Mouse (Mus musculus) midbrain, embryonic 12.5 days (tissue): Measurements from ENCODE around the gene Abr. TPM values are rescaled to one million over a fixed set of nuclear protein-coding genes. Genes with fewer than 3 reads are reported as not detected.

Experiments
- ATAC-seq: fragments of 200-750 bp; cut with Nextera tagmentation; 2 replicates; pipeline ENCODE4 v1.8.0; 2017; ENCODE audit warnings: low read depth, moderate TSS enrichment, moderate library complexity; ENCODE audit not compliant: low FRiP score
- H3K27ac ChIP-seq: fragments of 300-500 bp; sonication (generic); replicated peaks from 2 replicates; pipeline ENCODE4 v1.5.1; 2016; ENCODE audit warnings: mild to moderate bottlenecking
- H3K27me3 ChIP-seq: fragments of 300-500 bp; sonication (generic); 2 replicates; pipeline ENCODE4 v1.6.1; 2016; ENCODE audit warnings: mild to moderate bottlenecking
- H3K36me3 ChIP-seq: fragments of 300-500 bp; sonication (generic); 2 replicates; pipeline ENCODE4 v1.6.1; 2016
- H3K4me1 ChIP-seq: fragments of 300-500 bp; sonication (generic); 2 replicates; pipeline ENCODE4 v1.6.1; 2016
- H3K4me2 ChIP-seq: fragments of 300-500 bp; sonication (generic); replicated peaks from 2 replicates; pipeline ENCODE4 v1.6.1; 2016; ENCODE audit warnings: mild to moderate bottlenecking, moderate library complexity
- H3K4me3 ChIP-seq: fragments of 300-500 bp; sonication (generic); 2 replicates; pipeline ENCODE4 v1.5.1; 2016; ENCODE audit warnings: mild to moderate bottlenecking
- H3K9ac ChIP-seq: fragments of 300-500 bp; sonication (generic); replicated peaks from 2 replicates; pipeline ENCODE4 v1.6.1; 2016; ENCODE audit warnings: mild to moderate bottlenecking, moderate library complexity
- H3K9me3 ChIP-seq: fragments of 300-500 bp; sonication (generic); 2 replicates; pipeline ENCODE4 v1.6.1; 2016; ENCODE audit warnings: mild to moderate bottlenecking
- WGBS: fragments of 180-500 bp; shearing (Covaris S2); methylation state at CpG from one replicate; pipeline ENCODE4 v1.1.7; 2016; 5-methylcytosine and 5-hydroxymethylcytosine counted together
- polyA plus RNA-seq: library from polyadenylated mRNA; unstranded; fragments of >200 nt; fragmentation: Nextera tagmentation; extraction: Ambion mirVana; gene quantifications from 2 replicates; pipeline ENCODE4 v1.2.1, GENCODE M21; 2016

Gene Abr
- polyA plus RNA-seq, 1 experiment from 2014 or later: 70.1 TPM

GRCm38 (mm10) chr11:76461201-76461600, 160.9 kb downstream of the Abr start:
- Histone ChIP-seq H3K4me1 (peaks cover 27% of the 10 kb centered on the region), H3K4me3 (no peak overlapping the region), H3K27me3 (0 out of 2 replicates have a peak, but pooled peaks cover 2% of the 10 kb centered on the region), H3K4me2 (no peak overlapping the region), H3K9ac (no peak overlapping the region), H3K9me3 (no peaks in the 10 kb centered on the region), H3K36me3 (peaks cover 52% of the 10 kb centered on the region), H3K27ac (no peak overlapping the region)
- WGBS: 76% methylated on average over 6 of the region's 6 CpGs
- ATAC-seq: no peak

- 74% methylated on average over 3 of the region's 3 CpGs for WGBS
- Histone ChIP-seq H3K27ac (no peak overlapping the region), H3K9me3 (no peaks in the 10 kb centered on the region), H3K4me2 (no peak overlapping the region), H3K4me3 (no peak overlapping the region), H3K4me1 (peaks cover 16% of the 10 kb centered on the region), H3K36me3 (peaks cover 68% of the 10 kb centered on the region), H3K27me3 (no peaks in the 10 kb centered on the region), H3K9ac (no peak overlapping the region)
- no peak for ATAC-seq
Observed at GRCm38 (mm10) chr11:76459489-76459888, 162.6 kb downstream of the Abr start.

DNA sequence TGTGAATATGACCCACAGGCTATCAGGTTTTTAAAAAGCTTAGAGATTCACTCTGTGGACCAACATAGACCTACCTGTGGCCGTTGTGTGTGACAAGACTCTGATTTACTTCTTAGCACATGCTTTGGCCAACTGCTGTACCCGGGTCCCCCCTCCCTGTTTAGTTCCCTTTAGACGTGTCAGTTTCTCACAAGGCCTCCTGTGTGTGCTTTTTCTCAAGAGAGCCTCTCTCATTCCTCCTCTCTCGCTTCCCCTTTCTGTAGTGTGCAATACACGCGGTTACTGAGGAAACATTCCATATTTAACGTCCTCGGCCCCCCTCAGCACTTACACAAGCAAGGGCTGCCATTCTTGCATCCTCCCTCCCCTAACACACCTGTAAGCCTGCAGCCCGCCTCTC, 163.4 kb downstream of the Abr start:
- peaks cover 72% of the 10 kb centered on the region for H3K36me3 ChIP-seq
- H3K27me3 ChIP-seq: no peaks in the 10 kb centered on the region
- no peak overlapping the region for H3K27ac ChIP-seq
- no peak overlapping the region for H3K9ac ChIP-seq
- no peak for ATAC-seq
- no peak overlapping the region for H3K4me2 ChIP-seq
- 86% methylated on average over 9 of the region's 9 CpGs for WGBS
- H3K4me3 ChIP-seq: no peak overlapping the region
- no peaks in the 10 kb centered on the region for H3K9me3 ChIP-seq
- peaks cover 9% of the 10 kb centered on the region for H3K4me1 ChIP-seq

- H3K4me2 ChIP-seq: no peak overlapping the region
- no peak overlapping the region for H3K27ac ChIP-seq
- no peak for ATAC-seq
- H3K9me3 ChIP-seq: no peaks in the 10 kb centered on the region
- peaks cover 69% of the 10 kb centered on the region for H3K36me3 ChIP-seq
- H3K27me3 ChIP-seq: 0 out of 2 replicates have a peak, but pooled peaks cover 10% of the 10 kb centered on the region
- H3K9ac ChIP-seq: no peak overlapping the region
- peaks cover 8% of the 10 kb centered on the region for H3K4me1 ChIP-seq
- WGBS: 78% methylated on average over 10 of the region's 10 CpGs
- H3K4me3 ChIP-seq: no peak overlapping the region
Observed at GRCm38 (mm10) chr11:76456897-76457296, 165.2 kb downstream of the Abr start.

GRCm38 (mm10) chr11:76456233-76456632, 165.9 kb downstream of the Abr start:
- H3K27me3 ChIP-seq: 0 out of 2 replicates have a peak, but pooled peaks cover 11% of the 10 kb centered on the region
- H3K4me3 ChIP-seq: no peak overlapping the region
- no peak for ATAC-seq
- H3K9ac ChIP-seq: no peak overlapping the region
- WGBS: 18% methylated on average over 6 of the region's 6 CpGs
- no peak overlapping the region for H3K27ac ChIP-seq
- no peak overlapping the region for H3K4me2 ChIP-seq
- peaks cover 8% of the 10 kb centered on the region for H3K4me1 ChIP-seq
- H3K36me3 ChIP-seq: peaks cover 69% of the 10 kb centered on the region
- no peaks in the 10 kb centered on the region for H3K9me3 ChIP-seq

- 53% methylated on average over 5 of the region's 5 CpGs for WGBS
- Histone ChIP-seq H3K4me2 (no peak overlapping the region), H3K4me3 (no peak overlapping the region), H3K27ac (no peak overlapping the region), H3K36me3 (peaks cover 55% of the 10 kb centered on the region), H3K9me3 (no peaks in the 10 kb centered on the region), H3K4me1 (peaks cover 21% of the 10 kb centered on the region), H3K9ac (no peak overlapping the region), H3K27me3 (0 out of 2 replicates have a peak, but pooled peaks cover 11% of the 10 kb centered on the region)
- ATAC-seq: 0 out of 2 replicates have a peak, but pooled peaks have one; percentile 34
Observed at GRCm38 (mm10) chr11:76454492-76454891, 167.6 kb downstream of the Abr start.

DNA sequence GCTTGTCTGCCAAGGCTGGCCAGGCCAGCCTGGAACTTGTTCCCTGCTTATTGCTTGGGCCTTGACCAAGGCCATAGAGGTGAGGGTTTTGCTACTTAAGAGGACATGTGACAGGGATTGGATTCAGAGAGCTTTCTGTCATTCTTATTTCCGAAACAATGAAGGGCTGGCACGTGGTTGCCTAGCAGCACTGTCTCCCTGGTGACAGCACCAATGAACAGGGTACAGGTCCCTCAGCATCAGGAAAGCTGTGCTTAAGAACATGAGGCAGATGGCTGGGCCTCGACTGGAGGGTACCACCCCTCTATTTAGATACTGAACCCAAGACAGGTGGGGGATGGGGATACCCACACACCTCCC, 171.9 kb downstream of the Abr start:
- peak; percentile 79 for ATAC-seq
- Histone ChIP-seq H3K27ac (peak overlapping the region; percentile 89), H3K36me3 (peaks cover 37% of the 10 kb centered on the region), H3K4me1 (peaks cover 52% of the 10 kb centered on the region), H3K4me3 (no peak overlapping the region), H3K9me3 (no peaks in the 10 kb centered on the region), H3K27me3 (peaks cover 23% of the 10 kb centered on the region; the same call in 1 of the 2 replicates), H3K9ac (peak overlapping the region; percentile 38), H3K4me2 (peak overlapping the region; percentile 14; the same call in 1 of the 2 replicates)
- WGBS: 7% methylated on average over 3 of the region's 3 CpGs

DNA sequence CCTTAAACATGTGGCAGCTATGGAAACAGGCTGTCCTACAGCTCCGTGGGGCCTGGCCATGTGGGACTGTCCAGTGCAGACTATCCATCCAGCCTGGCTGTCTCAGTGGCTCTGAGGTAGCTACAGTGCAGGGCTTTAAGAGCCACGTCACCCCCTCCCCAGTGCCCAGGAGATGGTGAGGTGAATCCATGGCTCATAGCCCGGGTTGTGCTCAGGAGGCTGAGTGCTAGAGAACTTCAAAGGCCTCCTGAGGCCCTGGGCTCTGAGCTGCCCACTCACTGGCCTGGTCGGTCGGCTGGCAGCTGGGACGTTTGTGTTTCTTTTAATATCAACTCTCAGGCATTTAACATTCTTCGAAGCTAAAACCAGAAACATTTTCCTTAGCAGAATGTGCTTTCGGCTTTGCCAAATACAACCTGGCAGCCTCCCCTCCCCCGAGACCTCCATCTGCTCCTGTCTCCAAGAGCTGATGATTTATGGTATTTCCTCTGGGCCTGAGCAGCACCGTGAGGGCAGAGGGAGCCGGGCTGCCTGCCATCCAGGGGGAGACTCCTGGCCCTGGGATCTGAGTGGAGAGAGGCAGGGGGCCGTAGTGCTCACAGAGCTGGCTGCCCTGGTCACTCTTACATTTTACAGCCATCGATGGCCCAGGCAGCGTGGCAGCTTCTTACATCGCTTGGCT, 172.5 kb downstream of the Abr start:
- Histone ChIP-seq H3K4me3 (no peak overlapping the region), H3K4me2 (peak overlapping the region; percentile 14; the same call in 1 of the 2 replicates), H3K9ac (peak overlapping the region; percentile 38), H3K4me1 (peaks cover 52% of the 10 kb centered on the region), H3K27me3 (peaks cover 27% of the 10 kb centered on the region), H3K9me3 (no peaks in the 10 kb centered on the region), H3K36me3 (peaks cover 33% of the 10 kb centered on the region), H3K27ac (peak overlapping the region; percentile 89)
- WGBS: 27% methylated on average over 15 of the region's 15 CpGs
- peak; percentile 35; the same call in 1 of the 2 replicates for ATAC-seq

DNA sequence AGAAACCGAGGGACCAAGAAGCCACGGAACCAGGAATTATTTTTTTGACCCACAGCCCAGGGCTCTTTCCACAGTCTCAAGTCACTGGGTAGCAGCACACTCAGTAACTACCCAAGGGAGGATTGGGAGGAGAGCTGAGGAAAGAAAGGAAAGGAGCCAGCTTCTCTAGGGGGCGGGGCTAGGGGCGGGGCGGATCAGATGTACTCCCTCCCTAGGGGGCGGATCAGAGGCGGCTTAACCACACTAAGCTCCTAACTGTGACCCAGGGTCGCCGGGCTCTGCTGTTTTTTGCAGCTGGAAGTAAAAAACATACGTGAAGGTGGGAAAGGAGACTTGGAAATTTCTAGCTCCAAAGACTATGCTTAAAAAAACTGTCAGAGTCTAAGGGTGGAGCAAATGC, 175.9 kb downstream of the Abr start:
- no peak overlapping the region; the same call in 1 of the 2 replicates for H3K4me2 ChIP-seq
- WGBS: 2% methylated on average over 10 of the region's 10 CpGs
- ATAC-seq: 0 out of 2 replicates have a peak, but pooled peaks have one; percentile 41
- no peak overlapping the region for H3K9ac ChIP-seq
- H3K4me1 ChIP-seq: peaks cover 59% of the 10 kb centered on the region
- H3K27me3 ChIP-seq: peaks cover 30% of the 10 kb centered on the region
- H3K27ac ChIP-seq: peak overlapping the region; percentile 42; the same call in 1 of the 2 replicates
- H3K4me3 ChIP-seq: no peak overlapping the region
- H3K9me3 ChIP-seq: no peaks in the 10 kb centered on the region
- H3K36me3 ChIP-seq: peaks cover 10% of the 10 kb centered on the region

DNA sequence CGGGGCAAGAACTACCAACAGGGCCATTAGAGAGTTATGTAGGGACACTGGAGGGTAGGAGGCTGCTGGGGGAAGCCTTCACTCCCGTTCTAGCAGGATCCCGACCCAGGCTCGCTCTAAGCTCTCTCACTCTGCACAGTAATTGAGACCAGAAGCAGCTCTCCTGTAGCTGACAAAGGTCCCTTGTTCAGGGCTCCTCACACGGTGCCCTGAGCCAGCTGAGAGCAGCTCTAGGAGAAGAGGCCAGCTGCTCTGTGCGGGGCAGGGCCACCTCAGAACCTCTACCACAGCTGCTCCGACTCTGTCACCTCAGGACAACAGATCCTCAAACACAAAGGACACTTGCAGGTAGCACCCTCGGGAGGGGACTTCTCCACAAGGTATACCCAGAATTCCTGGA, 176.7 kb downstream of the Abr start:
- Histone ChIP-seq H3K4me1 (peaks cover 60% of the 10 kb centered on the region), H3K36me3 (peaks cover 10% of the 10 kb centered on the region; the same call in 1 of the 2 replicates), H3K27ac (no peak overlapping the region), H3K4me3 (no peak overlapping the region), H3K27me3 (peaks cover 33% of the 10 kb centered on the region), H3K9ac (no peak overlapping the region; the same call in 1 of the 2 replicates), H3K9me3 (no peaks in the 10 kb centered on the region), H3K4me2 (no peak overlapping the region)
- ATAC-seq: no peak
- WGBS: 27% methylated on average over 8 of the region's 8 CpGs

GRCm38 (mm10) chr11:76439666-76440065, 182.4 kb downstream of the Abr start:
- Histone ChIP-seq H3K27ac (no peak overlapping the region), H3K4me3 (no peak overlapping the region), H3K9me3 (no peaks in the 10 kb centered on the region), H3K4me2 (no peak overlapping the region), H3K9ac (no peak overlapping the region), H3K27me3 (peaks cover 39% of the 10 kb centered on the region), H3K4me1 (peaks cover 34% of the 10 kb centered on the region), H3K36me3 (peaks cover 8% of the 10 kb centered on the region)
- no peak for ATAC-seq
- 7% methylated on average over 3 of the region's 3 CpGs for WGBS

- H3K36me3 ChIP-seq: peaks cover 10% of the 10 kb centered on the region
- H3K27ac ChIP-seq: peak overlapping the region; percentile 61
- peak overlapping the region; percentile 44 for H3K9ac ChIP-seq
- no peaks in the 10 kb centered on the region for H3K9me3 ChIP-seq
- WGBS: 5% methylated on average over 27 of the region's 28 CpGs
- H3K4me3 ChIP-seq: peak overlapping the region; percentile 33
- peaks cover 30% of the 10 kb centered on the region for H3K4me1 ChIP-seq
- H3K27me3 ChIP-seq: peaks cover 25% of the 10 kb centered on the region
- ATAC-seq: peak; percentile 52; the same call in 1 of the 2 replicates
- H3K4me2 ChIP-seq: peak overlapping the region; percentile 46
Observed at GRCm38 (mm10) chr11:76436864-76437437, 185.2 kb downstream of the Abr start.
